Mouse (Mus musculus) testis, adult 2 months (tissue): ENCODE data around the gene Efnb1.

ENCODE experiments used
- CTCF ChIP-seq: fragments of 200-500 bp; IDR thresholded peaks from 2 replicates; pipeline ENCODE4 v1.5.1; 2012; ENCODE audit warnings: low read depth, mild to moderate bottlenecking, inconsistent platforms, low read length, moderate library complexity; ENCODE audit not compliant: control insufficient read depth, insufficient read depth, insufficient replicate concordance
- POLR2A ChIP-seq: fragments of 200-500 bp; IDR thresholded peaks from 2 replicates; pipeline ENCODE4 v1.6.1; 2012; ENCODE audit warnings: low read depth, mild to moderate bottlenecking, inconsistent platforms, low read length, moderate library complexity; ENCODE audit not compliant: control insufficient read depth

DNA sequence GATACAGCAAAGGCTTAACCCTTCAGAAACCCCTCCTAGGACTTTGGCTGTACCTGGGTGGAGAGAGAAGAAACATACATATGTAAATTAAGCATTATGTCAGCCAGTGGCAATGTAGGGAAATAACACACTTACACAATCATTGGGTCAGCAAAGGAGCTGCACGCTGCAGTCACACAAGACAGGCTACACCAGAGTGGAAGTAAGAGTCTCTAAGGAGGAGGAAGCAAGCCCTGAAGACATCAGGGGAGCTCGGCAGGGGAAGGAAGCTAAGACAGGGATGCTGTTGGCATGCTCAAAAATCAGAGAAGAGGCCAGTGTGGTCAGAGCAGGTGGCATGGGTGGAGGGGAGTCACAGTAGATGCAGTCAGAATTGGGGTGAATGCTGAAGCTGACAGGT, 43.2 kb upstream of the Efnb1 start:
- no peak for TF ChIP-seq CTCF
- TF ChIP-seq POLR2A = no peak
